Mouse (Mus musculus): ENCODE results near the gene Entpd1. TPM values are rescaled to one million over a fixed set of nuclear protein-coding genes. Genes with fewer than 3 reads are reported as not detected.

Entpd1 gene
- polyA plus RNA-seq, 1 experiment = 8.4 TPM

DNA sequence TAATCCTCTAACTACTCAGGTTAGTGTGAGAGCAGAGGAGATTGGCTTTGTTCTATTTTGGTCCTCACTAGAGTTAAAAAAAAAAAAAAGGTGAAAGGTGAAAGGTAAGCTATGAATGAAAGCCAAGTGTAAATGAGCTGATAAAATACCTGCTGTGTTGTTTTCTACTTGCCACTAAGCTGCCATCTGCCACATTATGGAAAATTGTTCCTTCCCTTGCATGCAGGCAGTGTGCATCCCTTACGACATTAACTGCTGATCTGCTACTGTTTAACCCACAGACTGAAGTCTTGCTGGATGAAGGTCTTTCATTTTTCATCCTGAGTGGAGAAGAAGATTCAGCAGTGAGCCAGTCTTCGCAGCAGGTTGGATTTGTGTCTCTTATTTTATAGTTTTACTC lies 147.9 kb downstream of the Entpd1 start:
- no peaks in the 10 kb centered on the region for H3K36me3 ChIP-seq (ENCODE audit: control insufficient read depth, insufficient read depth, low read length)
- H3K4me1 ChIP-seq (ENCODE audit: control insufficient read depth, insufficient read depth, low read length) = no peaks in the 10 kb centered on the region
- TF ChIP-seq POLR2A (IDR thresholded peaks at IDR 0.05; ENCODE audit: low read depth, low read length) (no peak), CTCF (conservative IDR thresholded peaks at IDR 0.05; ENCODE audit: insufficient read depth, insufficient read length, low read depth, low read length) (no peak)
- H3K4me3 ChIP-seq (ENCODE audit: insufficient read depth, low read depth, low read length) = no peak overlapping the region
- no peak for DNase-seq
- H3K27ac ChIP-seq (ENCODE audit: insufficient read depth, low read depth, low read length) = no peak overlapping the region
- WGBS = 71% methylated on average over 2 of the region's 2 CpGs
- H3K27me3 ChIP-seq (replicated peaks; ENCODE audit: control insufficient read depth, insufficient read depth, low read length) = 0 out of 2 replicates have a peak, but pooled peaks cover 1% of the 10 kb centered on the region

DNA sequence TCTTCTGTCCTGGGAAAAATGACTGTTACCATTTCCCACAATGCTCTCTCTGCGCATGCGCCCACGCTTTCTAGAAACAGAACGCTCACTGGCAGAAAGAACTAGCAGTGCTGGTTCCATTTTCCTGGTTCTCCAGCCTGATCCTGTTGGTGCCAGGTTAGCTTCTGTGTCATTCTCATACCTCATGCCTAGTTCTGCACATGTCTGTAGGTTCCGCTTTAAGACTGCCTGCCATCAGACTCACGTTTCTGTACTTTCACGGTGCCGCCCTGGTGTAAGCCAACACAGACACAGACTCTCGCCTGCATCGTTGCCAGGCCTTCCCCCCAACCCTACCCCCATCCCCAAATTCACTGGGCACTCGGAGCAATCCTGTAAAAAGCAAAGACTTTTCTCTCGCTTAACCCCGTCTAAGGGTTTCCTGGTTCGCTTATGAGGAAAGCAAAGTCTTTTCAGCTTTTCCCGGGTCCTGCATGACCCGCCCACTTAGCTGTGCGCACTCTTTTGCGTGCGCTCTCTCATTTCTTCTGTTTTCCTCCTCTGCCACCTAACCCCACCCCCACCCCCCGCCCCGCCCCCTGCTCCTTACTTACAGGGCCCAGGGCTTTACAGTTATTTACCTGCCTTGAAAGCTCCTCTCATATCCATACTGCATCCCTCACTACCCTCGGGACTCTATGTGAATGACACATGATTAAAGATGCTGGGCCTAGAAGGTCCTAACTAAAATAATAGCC lies 150.0 kb downstream of the Entpd1 start:
- Histone ChIP-seq H3K4me1 (ENCODE audit: control insufficient read depth, insufficient read depth, low read length) (no peaks in the 10 kb centered on the region), H3K4me3 (ENCODE audit: insufficient read depth, low read depth, low read length) (peak overlapping the region; percentile 47), H3K27ac (ENCODE audit: insufficient read depth, low read depth, low read length) (no peak overlapping the region), H3K27me3 (replicated peaks; ENCODE audit: control insufficient read depth, insufficient read depth, low read length) (0 out of 2 replicates have a peak, but pooled peaks cover 1% of the 10 kb centered on the region), H3K36me3 (ENCODE audit: control insufficient read depth, insufficient read depth, low read length) (no peaks in the 10 kb centered on the region)
- TF ChIP-seq POLR2A (IDR thresholded peaks at IDR 0.05; ENCODE audit: low read depth, low read length) (no peak), CTCF (conservative IDR thresholded peaks at IDR 0.05; ENCODE audit: insufficient read depth, insufficient read length, low read depth, low read length) (no peak)
- DNase-seq = peak; percentile 17
- 31% methylated on average over 22 of the region's 22 CpGs for WGBS

- Histone ChIP-seq H3K4me3 (ENCODE audit: insufficient read depth, low read depth, low read length) (no peak overlapping the region), H3K36me3 (ENCODE audit: control insufficient read depth, insufficient read depth, low read length) (no peaks in the 10 kb centered on the region), H3K27ac (ENCODE audit: insufficient read depth, low read depth, low read length) (no peak overlapping the region), H3K4me1 (ENCODE audit: control insufficient read depth, insufficient read depth, low read length) (no peaks in the 10 kb centered on the region), H3K27me3 (replicated peaks; ENCODE audit: control insufficient read depth, insufficient read depth, low read length) (no peaks in the 10 kb centered on the region)
- DNase-seq = no peak
- WGBS = 83% methylated on average over 2 of the region's 2 CpGs
- TF ChIP-seq POLR2A (IDR thresholded peaks at IDR 0.05; ENCODE audit: low read depth, low read length) = no peak
- TF ChIP-seq CTCF (conservative IDR thresholded peaks at IDR 0.05; ENCODE audit: insufficient read depth, insufficient read length, low read depth, low read length) = no peak
Observed at GRCm38 (mm10) chr19:40767189-40767588, 155.0 kb downstream of the Entpd1 start.

GRCm38 (mm10) chr19:40769341-40769770 lies 157.2 kb downstream of the Entpd1 start:
- no peak for DNase-seq
- WGBS = 49% methylated on average over 7 of the region's 7 CpGs

GRCm38 (mm10) chr19:40788004-40788714 lies 176.0 kb downstream of the Entpd1 start:
- H3K27ac ChIP-seq (ENCODE audit: insufficient read depth, low read depth, low read length) = no peak overlapping the region
- no peak overlapping the region for H3K4me3 ChIP-seq (ENCODE audit: insufficient read depth, low read depth, low read length)
- DNase-seq = no peak
- no peaks in the 10 kb centered on the region for H3K4me1 ChIP-seq (ENCODE audit: control insufficient read depth, insufficient read depth, low read length)
- TF ChIP-seq POLR2A (IDR thresholded peaks at IDR 0.05; ENCODE audit: low read depth, low read length) (no peak), CTCF (conservative IDR thresholded peaks at IDR 0.05; ENCODE audit: insufficient read depth, insufficient read length, low read depth, low read length) (no peak)
- H3K27me3 ChIP-seq (replicated peaks; ENCODE audit: control insufficient read depth, insufficient read depth, low read length) = no peaks in the 10 kb centered on the region
- no peaks in the 10 kb centered on the region for H3K36me3 ChIP-seq (ENCODE audit: control insufficient read depth, insufficient read depth, low read length)
- WGBS = 69% methylated on average over 15 of the region's 15 CpGs

More at GRCm38 (mm10) chr19:40769341-40769770, 157.2 kb downstream of the Entpd1 start:
- no peaks in the 10 kb centered on the region for H3K4me1 ChIP-seq (ENCODE audit: control insufficient read depth, insufficient read depth, low read length)
- H3K27ac ChIP-seq (ENCODE audit: insufficient read depth, low read depth, low read length) = no peak overlapping the region
- no peaks in the 10 kb centered on the region for H3K36me3 ChIP-seq (ENCODE audit: control insufficient read depth, insufficient read depth, low read length)
- no peak for TF ChIP-seq CTCF (conservative IDR thresholded peaks at IDR 0.05; ENCODE audit: insufficient read depth, insufficient read length, low read depth, low read length)
- no peak for TF ChIP-seq POLR2A (IDR thresholded peaks at IDR 0.05; ENCODE audit: low read depth, low read length)
- no peaks in the 10 kb centered on the region for H3K27me3 ChIP-seq (replicated peaks; ENCODE audit: control insufficient read depth, insufficient read depth, low read length)
- H3K4me3 ChIP-seq (ENCODE audit: insufficient read depth, low read depth, low read length) = no peak overlapping the region

- H3K27ac ChIP-seq (ENCODE audit: insufficient read depth, low read depth, low read length) = no peak overlapping the region
- TF ChIP-seq POLR2A (IDR thresholded peaks at IDR 0.05; ENCODE audit: low read depth, low read length) = no peak
- TF ChIP-seq CTCF (conservative IDR thresholded peaks at IDR 0.05; ENCODE audit: insufficient read depth, insufficient read length, low read depth, low read length) = no peak
- H3K27me3 ChIP-seq (replicated peaks; ENCODE audit: control insufficient read depth, insufficient read depth, low read length) = no peaks in the 10 kb centered on the region
- 75% methylated on average over 2 of the region's 2 CpGs for WGBS
- no peak for DNase-seq
- no peaks in the 10 kb centered on the region for H3K36me3 ChIP-seq (ENCODE audit: control insufficient read depth, insufficient read depth, low read length)
- no peak overlapping the region for H3K4me3 ChIP-seq (ENCODE audit: insufficient read depth, low read depth, low read length)
- no peaks in the 10 kb centered on the region for H3K4me1 ChIP-seq (ENCODE audit: control insufficient read depth, insufficient read depth, low read length)
Observed at GRCm38 (mm10) chr19:40788715-40789084, 176.5 kb downstream of the Entpd1 start.

Other genes with a start within 250 kb of the Entpd1 start
- gene Sorbs1, start 98.6 kb upstream of the Entpd1 start, polyA plus RNA-seq (2012; rRNA removed) = 43.5 and 52.5 TPM in 2 replicates
- 3.5 and 4.1 TPM in 2 replicates for gene Aldh18a1, start 23.9 kb upstream of the Entpd1 start, polyA plus RNA-seq (2012; rRNA removed)
- gene Tctn3, start 133 bp upstream of the Entpd1 start, polyA plus RNA-seq (2012; rRNA removed) = 8.6 and 8.9 TPM in 2 replicates
- gene Cc2d2b, start 136.4 kb downstream of the Entpd1 start, polyA plus RNA-seq (2012; rRNA removed) = not detected in 2 replicates
- gene Ccnj, start 218.9 kb downstream of the Entpd1 start, polyA plus RNA-seq (2012; rRNA removed) = 3.1 and 3.8 TPM in 2 replicates

Measured in kidney, adult 2 months (tissue).